Mouse (Mus musculus): ENCODE measurements at regions not wholly inside any gene's neighbourhood (a gene's known extent, or its start where the extent isn't known, plus 50 kb on each side); places are given as distances from the start of the nearest gene placed in this dataset.

- TF ChIP-seq CTCF (IDR thresholded peaks at IDR 0.05; ENCODE audit: control insufficient read depth, insufficient read depth, insufficient replicate concordance, low read depth, low read length) (no peak), POLR2A (IDR thresholded peaks at IDR 0.05; ENCODE audit: control insufficient read depth, low read depth, low read length) (no peak)
These were observed 129.5 kb downstream of the Gadd45g start for GRCm38 (mm10) chr13:51975801-51976601.
